Mouse (Mus musculus) frontal cortex, adult 2 months (tissue): ENCODE data around the gene AI987944. TPM values are rescaled to one million over a fixed set of nuclear protein-coding genes. Genes with fewer than 3 reads are reported as not detected.

Source experiments
- DNase-seq, 2 experiments: peaks; one replicate each; pipeline ENCODE4 v3.0.0; 2022; ENCODE audit warnings: low spot score in 1 of 2; ENCODE audit errors: extremely low spot score in 1 of 2
- polyA plus RNA-seq: library from polyadenylated mRNA; depleted of rRNA; stranded (reverse); fragments of >200 nt; gene quantifications from 2 replicates; pipeline ENCODE4 v1.2.3, GENCODE M21; 2012; rRNA removed

Gene AI987944
- polyA plus RNA-seq = 8.0 and 8.4 TPM in 2 replicates

DNA sequence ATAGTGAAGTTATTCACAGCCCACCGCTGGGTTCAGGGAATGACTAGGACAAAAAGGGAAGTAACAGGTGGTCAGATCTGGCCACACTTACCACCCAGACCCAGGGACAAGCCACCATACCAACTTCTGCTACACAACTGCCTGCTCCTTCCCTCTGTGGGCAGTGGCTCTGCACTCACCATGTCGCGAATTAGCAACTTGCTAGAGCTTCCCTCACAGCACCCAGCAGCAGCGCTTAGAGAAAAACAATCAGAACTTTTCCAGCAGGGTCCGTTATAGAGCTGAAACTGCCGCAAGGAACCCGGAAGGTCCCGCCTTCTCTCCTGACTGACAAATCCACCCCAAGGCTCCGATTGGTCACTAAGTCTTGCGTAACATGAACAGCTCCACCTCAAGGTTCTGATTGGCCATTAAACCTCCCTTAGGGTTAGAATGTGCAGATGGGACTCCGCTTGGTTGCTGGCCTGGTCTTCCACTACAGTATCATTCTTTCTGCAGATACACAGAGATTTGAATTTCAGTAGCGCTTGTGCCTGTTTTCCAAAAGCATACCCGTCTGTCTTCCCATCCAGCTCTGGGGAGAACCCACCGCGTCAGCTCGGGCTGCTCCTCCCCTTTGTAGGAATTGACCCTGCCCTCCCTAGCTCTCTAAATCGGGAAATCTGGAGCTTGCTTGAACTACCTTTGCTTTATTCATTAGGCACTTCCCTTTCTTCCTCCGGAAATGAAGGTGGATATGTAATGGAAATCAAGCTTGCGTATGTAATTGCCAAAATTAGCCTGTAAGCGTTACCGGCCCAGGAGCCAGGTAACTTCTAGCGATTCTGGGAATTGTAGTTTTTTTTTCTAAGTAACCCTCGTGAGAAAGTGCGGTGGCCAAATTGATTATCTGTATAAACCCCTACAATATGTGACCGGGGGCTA, at the start of gene AI987944:
TSS of gene AI987944 (minus strand) at position 332 of the 924 bp plus-strand sequence.
- peak; percentile 83 to 90 for DNase-seq

- no peak for DNase-seq
Measured at GRCm38 (mm10) chr7:41394130-41394529, 951 bp upstream of the AI987944 start.

Other genes starting within 250 kb of the AI987944 start
- gene Gm5592, start 239.5 kb downstream of the AI987944 start, polyA plus RNA-seq = not detected in 2 replicates
- 0.86 TPM in 2 replicates for gene Vmn2r57, start 55.3 kb upstream of the AI987944 start, polyA plus RNA-seq
- 0.21 and 0.32 TPM in 2 replicates for gene Gm20449, start 106.0 kb upstream of the AI987944 start, polyA plus RNA-seq
- 7.4 and 7.5 TPM in 2 replicates for gene AW146154, start 106.5 kb upstream of the AI987944 start, polyA plus RNA-seq
- gene Gm6871, start 180.3 kb upstream of the AI987944 start, polyA plus RNA-seq = not detected in 2 replicates
- 13.2 and 13.6 TPM in 2 replicates for gene 2610021A01Rik, start 205.9 kb upstream of the AI987944 start, polyA plus RNA-seq
- gene Zfp788, start 239.8 kb upstream of the AI987944 start, polyA plus RNA-seq = 18.6 and 21.1 TPM in 2 replicates